Mouse (Mus musculus) gastrocnemius, postnatal 14 days (tissue): ENCODE data around the gene Pla2g4c. TPM values are rescaled to one million over a fixed set of nuclear protein-coding genes. Genes with fewer than 3 reads are reported as not detected.

Experiments
- DNase-seq: peaks from one replicate; pipeline ENCODE4 v3.0.0; 2021; ENCODE audit warnings: mixed read lengths
- intact Hi-C: fragments of 180-260 bp; cut with DNase I; formaldehyde crosslinking; loops from one replicate; pipeline ENCODE4 v1.15.1; 2025; ENCODE audit warnings: low total_unique reads
- total RNA-seq, 2 experiments: library from RNA; stranded (reverse); gene quantifications; 2 replicates each; pipeline ENCODE4 v1.2.3; 2021

The Pla2g4c gene
- total RNA-seq, 2 experiments from 2014 or later: 0.08 TPM; not detected in 1

- no peak for DNase-seq
- intact Hi-C loops: no loop called here
Measured at GRCm38 (mm10) chr7:13321424-13321823, 3.0 kb upstream of the Pla2g4c start.

DNA sequence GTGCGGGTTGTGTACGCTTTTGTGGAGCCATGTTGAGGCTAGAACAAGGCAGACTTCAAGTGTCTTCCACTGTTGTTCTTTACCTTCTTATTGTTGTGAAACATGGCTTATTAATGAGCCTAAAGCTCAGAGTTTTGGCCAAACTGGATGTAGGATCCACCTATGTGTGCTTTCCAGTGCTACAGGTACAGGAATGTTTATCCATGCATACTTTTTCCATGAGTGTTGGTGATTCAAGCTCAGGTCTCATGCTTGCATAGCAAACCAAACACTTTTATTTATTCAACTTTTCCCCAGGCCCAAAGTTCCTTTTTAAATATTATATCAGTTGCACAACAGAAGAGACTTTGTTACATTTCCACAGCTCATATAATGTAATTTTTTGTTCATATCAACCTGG is 6.1 kb downstream of the Pla2g4c start:
- no peak for DNase-seq
- intact Hi-C loops: no loop called here

DNA sequence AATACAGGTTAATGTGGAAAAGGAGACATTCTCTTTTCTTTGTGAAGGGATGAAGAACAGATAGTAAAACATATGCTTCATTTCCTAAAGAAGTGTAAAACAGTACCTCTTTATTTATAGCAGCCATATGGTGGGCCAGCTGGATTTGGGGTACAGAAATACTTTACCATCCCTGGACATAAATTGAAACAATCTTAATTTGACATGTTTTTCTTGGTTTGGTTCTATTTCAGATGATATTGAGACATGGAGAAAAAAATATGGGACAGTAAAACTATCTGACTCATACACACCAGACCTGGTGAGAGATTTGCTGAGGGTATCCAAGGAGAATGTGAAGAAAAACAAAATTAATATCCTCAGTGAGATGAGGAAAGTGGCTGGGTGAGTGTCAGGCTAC is 31.5 kb downstream of the Pla2g4c start:
- intact Hi-C loops: no loop called here
- no peak for DNase-seq

DNA sequence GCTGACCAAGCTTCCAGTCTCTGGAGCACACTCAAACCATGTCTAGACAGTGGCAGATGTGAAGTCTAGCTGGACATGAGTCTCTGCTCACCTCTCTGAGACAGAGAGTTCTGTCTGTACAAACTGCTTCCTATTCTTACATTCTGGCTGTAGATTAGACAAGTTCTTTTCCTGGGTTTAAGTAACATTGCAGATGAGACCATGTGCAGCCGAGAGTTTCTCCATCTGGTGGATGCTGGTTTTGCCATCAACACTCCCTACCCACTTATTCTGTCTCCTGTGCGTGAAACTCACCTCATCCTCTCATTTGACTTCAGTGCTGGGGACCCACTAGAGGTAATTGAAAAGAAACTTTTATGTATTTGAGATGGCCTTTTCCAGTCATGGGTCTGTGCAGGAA is 56.1 kb downstream of the Pla2g4c start:
- DNase-seq: no peak
- intact Hi-C loops: no loop called here

DNA sequence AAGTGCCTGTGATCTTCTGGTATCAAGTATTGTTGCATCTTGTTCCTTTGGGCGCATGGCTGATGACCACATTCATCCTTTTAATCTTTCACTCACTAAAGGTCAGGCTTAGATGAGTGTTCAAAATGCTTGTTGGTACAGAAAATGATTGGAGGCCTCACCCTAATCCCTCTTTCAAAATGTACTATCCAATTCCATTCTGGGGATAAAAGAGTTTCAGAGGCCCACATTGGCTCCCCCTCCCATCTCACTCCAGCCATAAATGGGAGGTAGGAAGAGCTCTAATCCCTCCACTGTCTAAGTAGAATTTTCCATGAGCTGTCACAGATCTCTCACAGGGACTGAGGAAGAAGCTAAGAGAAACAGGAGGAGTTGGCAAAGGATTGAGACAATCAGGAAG is 73.4 kb downstream of the Pla2g4c start, which contains the start of gene Cabp5:
Cabp5 (plus strand) TSS at position 301 of the 400 bp plus-strand sequence.
- intact Hi-C loops: no loop called here
- DNase-seq: no peak

Other genes starting within 250 kb of the Pla2g4c start
- not detected for gene Vmn1r85, start 229.5 kb upstream of the Pla2g4c start, total RNA-seq
- not detected for gene Vmn1r86, start 204.7 kb upstream of the Pla2g4c start, total RNA-seq
- not detected for gene Vmn1r87, start 184.5 kb upstream of the Pla2g4c start, total RNA-seq
- gene Vmn1r88, start 165.1 kb upstream of the Pla2g4c start, total RNA-seq: under 1 TPM; 0.04 to 0.10 TPM
- gene Vmn1r89, start 111.6 kb upstream of the Pla2g4c start, total RNA-seq: not detected
- 1 to 10 TPM; 4.2 to 4.4 TPM for gene Lig1, start 47.4 kb upstream of the Pla2g4c start, total RNA-seq
- 1 to 10 TPM; 4.5 to 5.4 TPM for gene Zswim9, start 45.9 kb upstream of the Pla2g4c start, total RNA-seq
- gene Cabp5, start 73.5 kb downstream of the Pla2g4c start, total RNA-seq: not detected
- not detected for gene Bsph1, start 126.2 kb downstream of the Pla2g4c start, total RNA-seq
- gene Bsph2, start 246.4 kb downstream of the Pla2g4c start, total RNA-seq: not detected